Mouse (Mus musculus): ENCODE measurements at regions not wholly inside any gene's neighbourhood (a gene's known extent, or its start where the extent isn't known, plus 50 kb on each side); places are given as distances from the start of the nearest gene placed in this dataset.

DNA sequence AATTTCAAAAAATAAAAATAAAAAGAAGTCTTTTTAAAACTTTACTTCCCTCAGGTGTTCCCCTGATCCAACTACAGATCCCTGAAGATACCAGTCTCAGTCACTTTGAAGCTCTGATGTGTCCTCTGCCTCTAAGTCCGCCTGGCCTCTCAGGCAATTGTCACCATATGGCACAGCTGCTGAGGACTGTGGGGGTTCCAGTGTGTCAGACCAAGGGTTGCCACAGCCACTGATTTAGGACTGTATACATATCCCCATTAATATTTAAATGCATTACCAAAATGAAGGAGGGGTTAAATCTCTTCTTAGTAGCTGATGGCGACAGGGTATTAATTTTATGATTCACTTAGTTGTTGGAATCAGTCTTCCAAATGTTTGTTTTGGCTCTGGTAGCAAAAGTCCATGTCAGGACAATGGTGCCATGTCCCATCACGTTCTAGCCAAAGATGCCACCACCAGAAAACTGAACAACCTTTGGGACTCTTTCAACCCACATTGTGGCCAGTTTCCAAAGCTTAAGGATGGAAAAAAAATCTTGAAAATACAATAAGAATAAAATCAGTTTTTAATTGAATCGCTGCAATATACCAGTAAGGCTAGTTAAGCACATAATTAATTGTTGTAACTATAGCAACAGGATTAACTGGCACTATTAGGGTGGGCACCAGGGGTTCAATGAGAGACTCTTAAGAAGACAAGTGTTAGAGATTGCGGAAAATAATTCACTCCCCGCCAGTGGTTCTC lies 62.5 kb downstream of the Arrdc4 start:
- 79% methylated on average over 6 of the region's 6 CpGs for WGBS

DNA sequence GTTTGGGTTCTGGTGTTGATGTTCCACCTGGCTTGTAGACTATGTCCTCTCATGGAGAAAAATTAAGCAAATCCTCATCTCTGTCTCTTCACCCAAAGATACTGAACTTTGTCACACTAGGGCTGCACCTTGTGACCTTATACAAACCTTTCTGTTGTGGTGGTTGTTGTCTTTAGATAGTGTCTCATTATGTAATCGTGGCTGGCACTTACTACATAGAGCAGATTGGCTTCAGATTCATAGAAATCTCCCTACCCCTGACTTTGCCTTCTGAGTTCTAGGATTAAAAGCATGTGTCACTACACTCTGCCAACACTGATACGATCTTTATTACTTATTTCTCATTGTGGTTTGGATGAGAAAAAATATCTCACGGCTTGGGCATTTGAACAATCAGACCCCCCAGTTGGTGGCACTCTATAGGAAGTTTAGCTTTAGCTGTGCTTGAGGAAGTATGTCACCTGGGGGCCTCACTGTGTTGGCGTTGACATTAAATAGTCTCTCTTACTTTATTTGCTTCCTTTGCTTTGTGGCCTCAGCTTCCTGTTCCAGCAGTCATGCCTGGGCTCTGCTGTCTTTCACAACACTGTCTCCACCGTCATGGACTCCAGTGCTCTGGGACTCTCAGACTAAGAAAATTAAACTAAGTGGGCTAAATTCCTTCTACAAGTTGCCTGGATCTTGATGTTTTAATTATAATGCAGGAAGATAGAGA lies 66.0 kb downstream of the Arrdc4 start:
- WGBS = 23% methylated on average over 5 of the region's 5 CpGs

More for the DNA sequence above, 62.5 kb downstream of the Arrdc4 start:
- no peak for DNase-seq (ENCODE audit: low read depth, low spot score)

DNA sequence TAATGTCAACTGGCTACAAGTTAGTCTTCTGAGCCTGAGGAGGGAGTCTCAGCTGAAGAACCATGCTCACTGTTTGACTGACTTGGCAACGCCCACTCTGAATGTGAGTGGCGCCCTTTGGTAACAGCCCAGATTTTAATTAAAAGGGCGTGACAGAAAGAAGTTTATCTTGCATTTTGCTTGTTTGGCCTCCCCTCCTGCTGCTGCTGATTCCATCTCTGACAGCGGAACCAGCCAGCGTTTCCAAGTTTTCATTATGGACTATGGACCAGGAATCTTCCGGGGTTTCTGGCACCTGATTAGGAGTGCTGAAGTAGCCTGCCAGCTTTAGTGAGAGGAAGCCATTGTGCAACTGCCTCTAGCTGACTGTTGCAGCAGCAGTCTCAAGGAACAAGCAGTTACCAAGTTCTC lies 66.7 kb downstream of the Arrdc4 start:
- 26% methylated on average over 6 of the region's 6 CpGs for WGBS
- no peak for DNase-seq (ENCODE audit: low read depth, low spot score)

More for the DNA sequence above, 66.0 kb downstream of the Arrdc4 start:
- DNase-seq (ENCODE audit: low read depth, low spot score) = no peak

- DNase-seq (ENCODE audit: low read depth, low spot score) = no peak
- 87% methylated on average over 3 of the region's 3 CpGs for WGBS
Measured at GRCm38 (mm10) chr7:68679770-68680169, 69.3 kb downstream of the Arrdc4 start.

GRCm38 (mm10) chr7:68667790-68668732 lies 81.0 kb downstream of the Arrdc4 start:
- 67% methylated on average over 12 of the region's 12 CpGs for WGBS
- DNase-seq (ENCODE audit: low read depth, low spot score) = no peak

GRCm38 (mm10) chr7:68667215-68667614 lies 81.8 kb downstream of the Arrdc4 start:
- WGBS = 45% methylated on average over 4 of the region's 4 CpGs
- DNase-seq (ENCODE audit: low read depth, low spot score) = no peak

- no peak for DNase-seq (ENCODE audit: low read depth, low spot score)
Measured at GRCm38 (mm10) chr7:68656354-68656753, 92.7 kb downstream of the Arrdc4 start.

DNA sequence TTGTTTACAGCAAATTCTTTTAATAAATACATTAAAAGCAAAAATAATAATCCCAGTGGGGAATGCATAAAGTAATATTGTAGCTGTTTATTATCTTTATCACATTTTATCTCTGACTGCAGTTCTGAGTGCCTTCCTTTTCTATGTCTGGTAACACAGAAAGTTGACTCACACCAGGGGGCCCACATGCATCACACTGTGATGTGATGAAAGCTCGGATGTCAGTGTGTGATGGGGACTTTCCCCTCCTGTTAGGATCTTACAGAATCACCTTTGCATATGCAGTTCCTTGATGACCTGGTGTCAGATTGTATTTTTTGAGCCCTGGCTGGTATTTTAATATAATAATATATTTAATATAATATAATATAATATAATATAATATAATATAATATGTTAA lies 95.5 kb downstream of the Arrdc4 start:
- DNase-seq (ENCODE audit: low read depth, low spot score) = no peak
- WGBS = 76% methylated on average over 1 of the region's 1 CpGs

DNA sequence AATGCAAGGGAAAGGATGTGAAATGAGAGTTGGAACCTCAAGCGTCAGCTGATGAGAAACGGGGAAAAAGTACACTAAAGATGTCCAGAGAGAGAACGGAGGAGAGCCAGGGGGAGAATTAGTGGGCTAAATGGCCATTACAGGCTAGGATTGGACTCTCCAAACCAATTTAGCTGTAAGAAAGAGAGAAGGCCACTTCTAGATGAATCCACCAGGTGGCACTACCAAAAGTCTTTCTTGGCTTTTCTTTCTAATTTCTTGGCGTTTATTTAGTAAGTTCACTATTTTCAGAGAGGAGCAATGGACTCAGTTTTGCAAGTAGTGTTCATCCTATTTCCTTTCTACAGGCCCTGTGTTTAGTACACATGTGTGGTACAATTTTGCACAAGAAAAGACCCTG lies 97.6 kb downstream of the Arrdc4 start:
- DNase-seq (ENCODE audit: low read depth, low spot score) = peak; percentile 7
- WGBS = 47% methylated on average over 4 of the region's 4 CpGs

GRCm38 (mm10) chr7:68637556-68638215 lies 111.4 kb downstream of the Arrdc4 start:
- no peak for DNase-seq (ENCODE audit: low read depth, low spot score)
- 76% methylated on average over 7 of the region's 7 CpGs for WGBS

GRCm38 (mm10) chr7:68621080-68621479 lies 128.0 kb downstream of the Arrdc4 start:
- DNase-seq (ENCODE audit: low read depth, low spot score) = no peak
- 80% methylated on average over 3 of the region's 3 CpGs for WGBS

DNA sequence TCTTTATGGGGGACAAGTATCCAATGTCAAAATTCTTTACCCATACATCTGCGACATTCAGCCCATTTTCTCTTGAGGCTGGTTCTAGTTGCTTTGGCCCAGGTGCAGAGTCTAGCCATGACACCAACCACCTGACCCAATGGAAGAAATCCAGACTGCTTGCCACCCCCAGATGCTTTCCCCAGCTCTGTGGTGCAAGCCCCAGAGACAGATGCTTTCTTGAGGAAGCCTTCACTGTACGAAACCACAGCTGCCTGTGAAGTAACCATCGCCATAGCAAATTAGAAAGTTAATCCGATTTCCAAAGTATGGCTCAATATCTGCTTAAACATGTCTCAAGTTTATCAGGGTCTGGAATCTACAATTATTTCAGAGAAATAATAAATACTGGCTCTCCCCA lies 138.5 kb downstream of the Arrdc4 start:
- DNase-seq (ENCODE audit: low read depth, low spot score) = no peak
- WGBS = 89% methylated on average over 4 of the region's 4 CpGs

DNA sequence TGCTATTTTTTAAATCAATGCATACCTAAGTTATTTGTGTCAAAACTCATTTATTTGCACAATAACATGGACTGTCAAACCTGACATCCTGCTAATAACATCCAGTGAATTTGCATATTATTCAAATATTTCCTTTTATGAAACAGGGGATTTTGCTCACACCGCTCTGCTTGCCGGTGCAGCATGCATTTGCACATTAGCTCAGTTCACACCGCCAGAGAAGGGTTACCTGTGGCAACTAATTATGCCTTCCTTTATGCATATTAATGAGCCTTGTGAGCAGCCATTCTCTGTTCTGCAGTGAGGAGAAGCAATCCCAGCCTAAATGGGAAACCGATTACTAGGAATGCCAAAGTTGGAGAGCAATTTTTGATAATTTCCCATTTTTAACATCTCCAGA lies 141.9 kb downstream of the Arrdc4 start:
- WGBS = 88% methylated on average over 4 of the region's 4 CpGs
- DNase-seq (ENCODE audit: low read depth, low spot score) = no peak

GRCm38 (mm10) chr7:68606278-68606677 lies 142.8 kb downstream of the Arrdc4 start:
- WGBS = 83% methylated on average over 3 of the region's 3 CpGs
- no peak for DNase-seq (ENCODE audit: low read depth, low spot score)

DNA sequence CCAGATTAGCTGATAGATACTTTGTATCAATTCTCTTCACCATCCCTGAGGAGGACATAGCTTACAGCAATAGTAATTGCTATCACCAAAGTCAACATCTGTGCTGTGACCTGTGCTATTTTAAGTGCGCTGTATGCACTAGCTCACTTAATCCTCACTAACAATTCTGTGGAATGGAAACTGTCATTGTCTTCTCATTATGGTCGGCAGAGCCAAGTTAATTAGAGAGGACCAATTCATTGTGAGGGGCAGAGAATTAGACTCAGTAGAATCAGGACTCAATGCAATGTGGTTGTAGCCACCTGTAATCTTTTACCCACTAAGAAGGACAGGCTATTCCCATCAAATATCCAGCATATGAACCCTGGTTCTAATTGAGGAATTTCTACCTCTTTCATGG lies 145.3 kb downstream of the Arrdc4 start:
- no peak for DNase-seq (ENCODE audit: low read depth, low spot score)
- WGBS = 66% methylated on average over 2 of the region's 2 CpGs

GRCm38 (mm10) chr7:68602003-68602402 lies 147.0 kb downstream of the Arrdc4 start:
- 62% methylated on average over 6 of the region's 6 CpGs for WGBS
- no peak for DNase-seq (ENCODE audit: low read depth, low spot score)

GRCm38 (mm10) chr7:68594017-68594386 lies 155.0 kb downstream of the Arrdc4 start:
- no peak for DNase-seq (ENCODE audit: low read depth, low spot score)
- 36% methylated on average over 4 of the region's 4 CpGs for WGBS

GRCm38 (mm10) chr7:68593344-68594016 lies 155.6 kb downstream of the Arrdc4 start:
- 50% methylated on average over 15 of the region's 15 CpGs for WGBS
- no peak for DNase-seq (ENCODE audit: low read depth, low spot score)
